Mouse (Mus musculus) adrenal gland, adult (tissue): ENCODE measurements around the gene Mef2d.

Source experiments
- DNase-seq, 2 experiments: peaks; one replicate each; pipeline ENCODE4 v3.0.0; 2022 to 2023; ENCODE audit warnings: low spot score in 1 of 2; ENCODE audit not compliant: inconsistent age in 2 of 2

Gene Mef2d

GRCm38 (mm10) chr3:88205563-88206491, 63.7 kb downstream of the Mef2d start:
- no peak for DNase-seq

DNA sequence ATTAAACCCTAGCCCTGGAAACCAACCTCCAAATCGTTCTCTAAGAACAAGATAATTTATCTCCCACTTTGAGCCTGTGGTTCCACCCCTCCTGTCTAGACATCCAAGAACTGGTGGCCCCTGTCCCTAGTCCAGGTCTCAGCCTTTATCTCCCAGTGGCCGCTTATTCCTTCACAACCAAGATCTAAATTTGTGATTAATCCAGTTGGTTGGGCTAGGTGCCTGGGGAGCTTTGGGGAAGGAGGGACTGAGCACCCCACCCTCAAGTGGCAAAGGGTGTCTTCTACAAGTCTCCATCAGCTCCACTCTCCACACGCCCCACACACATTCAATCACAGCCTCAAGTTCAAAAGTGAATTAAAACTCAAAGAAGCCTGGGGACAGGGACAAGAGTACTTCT, 64.3 kb downstream of the Mef2d start:
- DNase-seq: no peak

DNA sequence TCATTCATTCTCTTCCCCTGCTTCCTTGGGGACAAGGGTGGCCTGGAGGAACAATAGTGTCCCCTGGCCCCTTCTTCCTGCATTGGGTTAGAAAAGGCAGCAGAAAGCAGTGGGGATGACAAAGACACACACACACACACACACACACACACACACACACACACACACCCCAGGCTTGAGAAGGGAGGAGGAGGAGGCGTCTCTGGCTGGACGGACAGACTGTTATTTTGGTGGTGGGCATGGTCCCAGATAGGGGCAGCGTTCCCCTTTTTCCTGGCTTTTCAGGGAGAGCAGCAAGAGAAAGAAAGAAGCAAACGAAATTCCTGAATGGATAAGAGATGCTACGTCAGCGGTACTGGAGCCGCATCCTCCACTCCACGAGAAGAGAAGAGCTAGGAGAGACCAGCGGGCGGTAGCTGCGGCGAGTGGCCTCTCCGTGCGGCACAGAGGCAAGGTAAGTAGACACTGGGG, 64.8 kb downstream of the Mef2d start:
- no peak for DNase-seq

- no peak for DNase-seq
These were observed 65.4 kb downstream of the Mef2d start for GRCm38 (mm10) chr3:88207451-88208100.

GRCm38 (mm10) chr3:88208226-88208720, 66.1 kb downstream of the Mef2d start:
- DNase-seq: no peak

DNA sequence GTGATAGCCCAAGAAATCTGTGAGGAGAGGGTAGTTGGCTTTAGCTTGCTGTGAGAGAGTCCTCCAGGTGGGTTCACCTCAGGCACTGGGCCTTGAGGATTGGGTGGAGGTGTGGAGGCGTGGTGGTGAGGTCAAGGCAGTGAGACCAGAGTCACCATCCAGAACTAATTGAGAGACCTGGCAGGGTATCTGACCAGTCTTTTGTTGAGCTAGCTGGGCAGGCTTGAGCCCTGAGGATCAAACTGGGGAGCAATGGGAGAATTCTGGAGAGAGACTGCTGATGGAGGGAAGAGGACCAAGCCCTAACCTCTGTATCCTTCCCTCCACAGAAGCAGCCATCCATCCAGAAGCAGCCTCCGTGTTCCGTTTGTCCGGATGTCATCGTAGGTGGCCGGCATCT, 67.1 kb downstream of the Mef2d start:
- DNase-seq: no peak

- no peak for DNase-seq
These were observed 67.9 kb downstream of the Mef2d start for GRCm38 (mm10) chr3:88210121-88210520.

GRCm38 (mm10) chr3:88210918-88211317, 68.7 kb downstream of the Mef2d start:
- no peak for DNase-seq

- no peak for DNase-seq
These were observed 70.2 kb downstream of the Mef2d start for GRCm38 (mm10) chr3:88212356-88212755.

- no peak for DNase-seq
These were observed 70.8 kb downstream of the Mef2d start for GRCm38 (mm10) chr3:88213019-88213418.

- DNase-seq: no peak
These were observed 72.2 kb downstream of the Mef2d start for GRCm38 (mm10) chr3:88214197-88214938.

- DNase-seq: peak in 1 of 2 experiments; percentile 63
These were observed 72.9 kb downstream of the Mef2d start for GRCm38 (mm10) chr3:88214971-88215552.

DNA sequence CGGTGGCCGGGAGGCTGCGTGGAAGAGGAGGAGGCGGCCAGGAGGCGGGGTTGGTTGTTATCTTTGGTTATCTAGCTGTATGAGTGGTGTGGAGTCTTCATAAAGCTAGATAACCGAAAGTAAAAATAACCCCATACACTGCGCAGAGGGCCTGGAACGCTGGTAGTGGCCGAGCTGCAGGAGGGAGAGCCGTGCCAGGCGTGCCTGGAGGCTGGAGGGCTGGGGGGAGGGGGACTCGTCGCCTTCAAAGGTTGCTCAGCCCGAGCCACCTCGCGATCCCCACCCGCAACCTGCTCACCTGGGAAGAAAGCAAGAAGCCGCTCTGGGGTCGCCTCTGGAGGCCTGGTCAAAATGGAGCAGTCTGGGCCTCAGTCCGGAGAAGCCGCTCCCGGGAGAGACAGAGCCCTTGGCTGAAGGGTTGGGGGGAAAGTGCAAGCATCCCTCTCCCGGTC, 73.4 kb downstream of the Mef2d start:
- no peak for DNase-seq

DNA sequence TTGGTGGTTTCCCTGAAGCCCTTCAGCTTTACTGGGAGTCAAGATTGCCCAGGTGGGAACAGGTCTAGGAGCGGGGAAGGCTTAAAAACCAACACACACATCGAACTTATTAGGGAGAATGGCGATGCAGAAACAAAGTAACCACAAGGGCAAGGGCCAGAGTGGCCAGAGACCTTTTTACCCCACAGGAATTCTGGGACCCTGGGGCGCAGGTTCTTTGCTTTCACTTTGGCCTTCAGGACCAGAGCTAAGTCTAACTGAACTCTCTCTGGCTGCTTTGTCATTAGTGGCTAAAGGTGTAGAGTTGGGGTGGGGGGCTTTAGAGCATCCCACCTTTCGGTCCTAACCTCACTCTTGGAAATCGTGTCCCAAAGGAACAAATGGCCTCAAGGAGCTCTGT, 73.9 kb downstream of the Mef2d start:
- no peak for DNase-seq

GRCm38 (mm10) chr3:88216534-88217326, 74.6 kb downstream of the Mef2d start:
- DNase-seq: no peak

DNA sequence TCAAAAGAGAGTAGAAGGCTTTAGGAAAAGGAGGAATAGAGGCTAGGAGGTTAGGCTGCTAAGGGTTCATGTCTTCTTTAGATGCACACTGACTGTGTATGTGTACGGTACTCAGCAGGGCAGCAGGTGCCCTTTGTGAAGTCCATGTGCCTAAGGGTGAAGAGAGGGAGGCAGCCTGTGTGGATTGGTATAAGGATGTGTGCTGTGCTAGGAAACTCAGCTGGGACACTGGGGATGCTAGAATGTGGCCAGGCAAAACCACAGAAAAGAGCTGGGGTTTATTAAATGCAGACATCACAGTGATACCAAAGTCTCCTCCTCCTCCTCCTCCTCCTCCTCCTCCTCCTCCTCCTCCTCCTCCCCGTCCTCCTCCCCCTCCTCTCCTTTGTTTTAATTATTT, 75.5 kb downstream of the Mef2d start:
- DNase-seq: no peak

GRCm38 (mm10) chr3:88219940-88220339, 77.8 kb downstream of the Mef2d start:
- DNase-seq: no peak

DNA sequence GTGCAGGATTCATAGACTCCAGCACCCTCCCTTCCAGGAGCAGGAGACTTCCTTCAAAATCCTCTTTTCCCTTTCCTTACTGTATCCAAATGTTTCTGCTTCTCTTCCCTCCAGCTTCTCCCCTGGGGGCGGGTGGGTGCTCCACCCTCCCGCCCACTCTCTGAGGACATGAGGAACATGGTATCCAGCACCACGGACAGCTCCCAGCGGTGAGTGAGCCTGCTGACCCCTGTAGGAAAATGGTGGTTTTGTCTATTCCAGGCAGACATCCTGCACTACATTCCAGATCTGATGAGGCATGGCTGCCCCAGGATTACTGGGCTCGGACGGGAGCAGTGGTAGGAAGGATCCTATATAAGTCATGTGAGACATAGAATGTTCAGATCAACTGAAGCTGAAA, 78.7 kb downstream of the Mef2d start:
- DNase-seq: peak; percentile 78 to 89
